Mouse (Mus musculus): ENCODE results near the gene Gabarapl2. TPM values are rescaled to one million over a fixed set of nuclear protein-coding genes. Genes with fewer than 3 reads are reported as not detected.

Gene Gabarapl2
- total RNA-seq, 2 experiments from 2014 or later: 91.4 to 110 TPM

- DNase-seq (ENCODE audit: low spot score): no peak
These were observed 24.5 kb downstream of the Gabarapl2 start for GRCm38 (mm10) chr8:111964849-111965561.

- DNase-seq (ENCODE audit: low spot score): no peak
These were observed 26.9 kb downstream of the Gabarapl2 start for GRCm38 (mm10) chr8:111967246-111967870.

GRCm38 (mm10) chr8:111968541-111968940 is 28.0 kb downstream of the Gabarapl2 start:
- no peak for DNase-seq (ENCODE audit: low spot score)

GRCm38 (mm10) chr8:111968991-111969390 is 28.5 kb downstream of the Gabarapl2 start:
- no peak for DNase-seq (ENCODE audit: low spot score)

GRCm38 (mm10) chr8:111974138-111974537 is 33.6 kb downstream of the Gabarapl2 start:
- no peak for DNase-seq (ENCODE audit: low spot score)

GRCm38 (mm10) chr8:111975706-111976105 is 35.2 kb downstream of the Gabarapl2 start:
- DNase-seq (ENCODE audit: low spot score): no peak

GRCm38 (mm10) chr8:111976326-111976725 is 35.8 kb downstream of the Gabarapl2 start:
- DNase-seq (ENCODE audit: low spot score): no peak

GRCm38 (mm10) chr8:111978147-111978546 is 37.6 kb downstream of the Gabarapl2 start:
- no peak for DNase-seq (ENCODE audit: low spot score)

GRCm38 (mm10) chr8:111982116-111982515 is 41.6 kb downstream of the Gabarapl2 start:
- no peak for DNase-seq (ENCODE audit: low spot score)

- no peak for DNase-seq (ENCODE audit: low spot score)
These were observed 44.0 kb downstream of the Gabarapl2 start for GRCm38 (mm10) chr8:111984511-111984910.

- DNase-seq (ENCODE audit: low spot score): peak; percentile 73
These were observed 49.4 kb downstream of the Gabarapl2 start for GRCm38 (mm10) chr8:111989911-111990310.

GRCm38 (mm10) chr8:111991278-111991677 is 50.8 kb downstream of the Gabarapl2 start:
- DNase-seq (ENCODE audit: low spot score): no peak

- peak; percentile 86 for DNase-seq (ENCODE audit: low spot score)
These were observed 51.7 kb downstream of the Gabarapl2 start, which contains the start of gene Adat1 for GRCm38 (mm10) chr8:111992013-111992702. TSS of gene Adat1 (minus strand) at chr8:111992302.

- no peak for DNase-seq (ENCODE audit: low spot score)
These were observed 52.2 kb downstream of the Gabarapl2 start for GRCm38 (mm10) chr8:111992703-111993039.

Other genes starting within 250 kb of the Gabarapl2 start
- under 1 TPM in 1 of 2 experiments, not detected in 1; 0.71 TPM for gene Ctrb1, start 249.7 kb upstream of the Gabarapl2 start, total RNA-seq (2021)
- 10 to 100 TPM; 10.6 to 10.8 TPM for gene Bcar1, start 196.9 kb upstream of the Gabarapl2 start, total RNA-seq (2021)
- gene Cfdp1, start 86.4 kb upstream of the Gabarapl2 start, total RNA-seq (2021): 10 to 100 TPM; 17.8 to 21.0 TPM
- 1 to 10 TPM; 2.0 to 2.3 TPM for gene Tmem170, start 64.0 kb upstream of the Gabarapl2 start, total RNA-seq (2021)
- gene Chst5, start 30.3 kb upstream of the Gabarapl2 start, total RNA-seq (2021): under 1 TPM in 1 of 2 experiments, not detected in 1; 0.09 TPM
- 1 to 10 TPM in 1 of 2 experiments, under 1 TPM in 1; 0.91 to 1.0 TPM for gene Tmem231, start 6.8 kb upstream of the Gabarapl2 start, total RNA-seq (2021)
- gene Adat1, start 51.6 kb downstream of the Gabarapl2 start, total RNA-seq (2021): 1 to 10 TPM; 1.6 to 2.1 TPM
- 100 to 1,000 TPM; 135 TPM for gene Kars, start 70.6 kb downstream of the Gabarapl2 start, total RNA-seq (2021)
- gene Terf2ip, start 70.7 kb downstream of the Gabarapl2 start, total RNA-seq (2021): 10 to 100 TPM in 1 of 2 experiments, 1 to 10 TPM in 1; 9.5 to 10.0 TPM
- gene Gm6793, start 74.3 kb downstream of the Gabarapl2 start, total RNA-seq (2021): not detected